ENCODE assay signal across 8 mouse cellular contexts in the genomic region with DNA sequence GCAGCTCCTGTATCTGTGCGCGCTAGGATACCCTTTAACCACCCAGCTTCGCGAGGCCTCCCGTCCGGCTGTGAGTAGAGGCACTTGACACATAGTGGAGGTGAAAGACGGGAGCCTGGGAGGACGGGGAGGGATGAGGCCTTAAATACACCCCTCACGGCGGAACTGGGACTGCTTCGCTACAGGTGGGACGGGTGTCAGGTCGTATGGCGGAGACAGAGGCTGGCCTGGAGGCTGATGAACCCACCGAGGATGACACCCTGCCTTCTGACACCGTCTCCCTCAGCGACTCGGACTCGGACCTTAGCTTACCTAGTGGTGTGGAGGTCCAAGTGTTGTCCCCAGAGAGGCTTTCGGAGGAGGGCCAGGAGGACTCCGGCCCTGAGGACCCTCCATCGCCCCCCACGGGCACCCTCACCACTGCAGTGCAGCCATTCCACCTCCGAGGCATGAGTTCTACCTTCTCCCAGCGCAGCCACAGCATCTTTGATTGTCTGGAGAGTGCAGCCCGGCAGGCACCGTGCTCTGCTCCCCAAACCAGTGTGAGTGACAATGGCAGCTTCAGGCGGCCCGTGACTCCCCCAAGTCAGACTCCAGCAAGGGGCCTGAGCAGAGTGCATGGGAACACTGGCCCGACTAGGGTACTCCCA. TPM values are rescaled to one million over a fixed set of nuclear protein-coding genes. Genes with fewer than 3 reads are reported as not detected.
DNase-seq lines count a peak whose midpoint lies in the region; ATAC-seq and TF ChIP-seq lines count a peak whose summit lies in the region.

No protein-coding gene starts in this region.

- H3K9me3 ChIP-seq in E14TG2a.4 (ENCODE audit: low read length): no peaks in the 10 kb centered on the region
- H3K9me3 ChIP-seq in embryonic facial prominence, embryonic 13.5 days: no peaks in the 10 kb centered on the region
- H3K9me3 ChIP-seq in hindbrain, embryonic 16.5 days (ENCODE audit: control insufficient read depth, low read length): no peaks in the 10 kb centered on the region

- H3K27ac ChIP-seq in gastrocnemius, adult 2 months: peak overlapping the region; percentile 92
- H3K27ac ChIP-seq in embryonic facial prominence, embryonic 13.5 days: peak overlapping the region; percentile 97
- peak overlapping the region; percentile 89 for H3K27ac ChIP-seq in hindbrain, embryonic 16.5 days (ENCODE audit: low read depth, low read length)
- peak overlapping the region; percentile 72 for H3K27ac ChIP-seq in macrophage

- no peak for TF ChIP-seq CTCF in gastrocnemius, adult 2 months (IDR thresholded peaks at IDR 0.05)
- TF ChIP-seq CTCF in E14TG2a.4 (conservative IDR thresholded peaks at IDR 0.05; ENCODE audit: low read length): no peak

- H3K4me3 ChIP-seq in gastrocnemius, adult 2 months: peak overlapping the region; percentile 83
- peak overlapping the region; percentile 96 for H3K4me3 ChIP-seq in E14TG2a.4 (replicated peaks; ENCODE audit: low read length)
- H3K4me3 ChIP-seq in embryonic facial prominence, embryonic 13.5 days: peak overlapping the region; percentile 87
- peak overlapping the region; percentile 84 for H3K4me3 ChIP-seq in hindbrain, embryonic 16.5 days (ENCODE audit: low read length)
- H3K4me3 ChIP-seq in macrophage (ENCODE audit: inconsistent target): peak overlapping the region; percentile 78

- H3K9ac ChIP-seq in embryonic facial prominence, embryonic 13.5 days: peak overlapping the region; percentile 95
- H3K9ac ChIP-seq in hindbrain, embryonic 16.5 days (ENCODE audit: low read depth, low read length): peak overlapping the region; percentile 92

- H3K4me2 ChIP-seq in embryonic facial prominence, embryonic 13.5 days: peak overlapping the region; percentile 99
- peak overlapping the region; percentile 99 for H3K4me2 ChIP-seq in hindbrain, embryonic 16.5 days (ENCODE audit: low read length)

- peaks cover 58% of the 10 kb centered on the region for H3K36me3 ChIP-seq in E14TG2a.4 (ENCODE audit: insufficient read depth, low read length)
- H3K36me3 ChIP-seq in embryonic facial prominence, embryonic 13.5 days: peaks cover 37% of the 10 kb centered on the region
- peaks cover 26% of the 10 kb centered on the region for H3K36me3 ChIP-seq in hindbrain, embryonic 16.5 days (ENCODE audit: control insufficient read depth, insufficient read depth, low read length)
- H3K36me3 ChIP-seq in macrophage (ENCODE audit: inconsistent target): peaks cover 8% of the 10 kb centered on the region; the same call in 1 of the 2 replicates

- no peak for ATAC-seq in embryonic facial prominence, embryonic 13.5 days (ENCODE audit: insufficient number of reproducible peaks, insufficient read depth, low FRiP score, low TSS enrichment, low read depth)
- ATAC-seq in hindbrain, embryonic 16.5 days: no peak

- H3K27me3 ChIP-seq in E14TG2a.4 (ENCODE audit: insufficient read depth, low read length): 0 out of 2 replicates have a peak, but pooled peaks cover 4% of the 10 kb centered on the region
- no peaks in the 10 kb centered on the region for H3K27me3 ChIP-seq in embryonic facial prominence, embryonic 13.5 days
- H3K27me3 ChIP-seq in hindbrain, embryonic 16.5 days (replicated peaks; ENCODE audit: control insufficient read depth, insufficient read depth, low read length): no peaks in the 10 kb centered on the region

- no peak for DNase-seq in gastrocnemius, adult 2 months
- DNase-seq in gastrocnemius, adult 18-20 months (ENCODE audit: low spot score): no peak
- DNase-seq in thymus, postnatal 4 days: peak; percentile 54
- DNase-seq in left cerebral cortex, adult 18-20 months (ENCODE audit: low spot score in 2 of 2): no peak

- peaks cover 14% of the 10 kb centered on the region for H3K79me2 ChIP-seq in macrophage (ENCODE audit: inconsistent target)

- peaks cover 58% of the 10 kb centered on the region for H3K4me1 ChIP-seq in E14TG2a.4 (replicated peaks; ENCODE audit: low read depth, low read length)
- H3K4me1 ChIP-seq in embryonic facial prominence, embryonic 13.5 days: peaks cover 27% of the 10 kb centered on the region
- H3K4me1 ChIP-seq in hindbrain, embryonic 16.5 days (ENCODE audit: control insufficient read depth, insufficient read depth, low read depth, low read length): peaks cover 23% of the 10 kb centered on the region

- WGBS in embryonic facial prominence, embryonic 13.5 days: 8% methylated on average over 30 of the region's 30 CpGs
- 15% methylated on average over 30 of the region's 30 CpGs for WGBS in hindbrain, embryonic 16.5 days
- 16% methylated on average over 29 of the region's 30 CpGs for WGBS in macrophage (ENCODE audit: missing documents)

- intact Hi-C loops in gastrocnemius, adult 2 months (cut with DNase I): loop anchor here (2.0 kb wide), 1 partner anchor 17 kb away; the partner anchor contains the start of gene Cd81

RNA-seq across cellular contexts. Expression of gene Tssc4, which starts 0.8 kb away (rescaled TPM):
- 1 to 10 TPM; 6.6 to 8.2 TPM for total RNA-seq in gastrocnemius, adult 2 months (2021)
- total RNA-seq in gastrocnemius, adult 18-20 months (2021): 1 to 10 TPM; 6.7 to 8.0 TPM
- 98.8 and 105 TPM in 2 replicates for polyA plus RNA-seq in embryonic facial prominence, embryonic 13.5 days (2015; fragmentation: Nextera tagmentation; extraction: Ambion mirVana)
- 97.4 and 98.7 TPM in 2 replicates for polyA plus RNA-seq in hindbrain, embryonic 16.5 days (2015; fragmentation: Nextera tagmentation; extraction: Ambion mirVana)
- 10 to 100 TPM in 16 of 26 experiments, 1 to 10 TPM in 10; 3.8 to 29.1 (median 11.1) TPM for total RNA-seq in macrophage (2018; cell fraction: chromatin; rRNA removed)
- total RNA-seq in macrophage (2018; cell fraction: cytosol; rRNA removed): 10 to 100 TPM in 22 of 26 experiments, 1 to 10 TPM in 4; 6.4 to 19.3 (median 16.0) TPM
- 10 to 100 TPM in 23 of 26 experiments, 1 to 10 TPM in 3; 5.4 to 31.7 (median 18.3) TPM for total RNA-seq in macrophage (2018; cell fraction: nucleus; rRNA removed)
- polyA plus RNA-seq in macrophage (2018): 11.1 to 20.1 TPM (median 14.3 TPM) in 3 replicates
- 10 to 100 TPM; 37.8 to 39.6 TPM for total RNA-seq in left cerebral cortex, adult 18-20 months (2021)

RNA-seq across cellular contexts. Expression of gene Cd81, which starts 17.3 kb away (rescaled TPM):
- total RNA-seq in gastrocnemius, adult 2 months (2021): 100 to 1,000 TPM; 100 to 129 TPM
- total RNA-seq in gastrocnemius, adult 18-20 months (2021): 100 to 1,000 TPM in 1 of 2 experiments, 10 to 100 TPM in 1; 97.2 to 115 TPM
- polyA plus RNA-seq in embryonic facial prominence, embryonic 13.5 days (2015; fragmentation: Nextera tagmentation; extraction: Ambion mirVana): 407 and 457 TPM in 2 replicates
- polyA plus RNA-seq in hindbrain, embryonic 16.5 days (2015; fragmentation: Nextera tagmentation; extraction: Ambion mirVana): 532 and 585 TPM in 2 replicates
- 100 to 1,000 TPM in 1 of 26 experiments, 10 to 100 TPM in 25; 16.9 to 122 (median 35.5) TPM for total RNA-seq in macrophage (2018; cell fraction: chromatin; rRNA removed)
- 100 to 1,000 TPM; 101 to 168 (median 133) TPM for total RNA-seq in macrophage (2018; cell fraction: cytosol; rRNA removed)
- 100 to 1,000 TPM in 16 of 26 experiments, 10 to 100 TPM in 10; 64.2 to 209 (median 121) TPM for total RNA-seq in macrophage (2018; cell fraction: nucleus; rRNA removed)
- 105 to 150 TPM (median 143 TPM) in 3 replicates for polyA plus RNA-seq in macrophage (2018)
- 100 to 1,000 TPM; 388 to 392 TPM for total RNA-seq in left cerebral cortex, adult 18-20 months (2021)

RNA-seq across cellular contexts. Expression of gene Trpm5, which starts 24.6 kb away (rescaled TPM):
- total RNA-seq in gastrocnemius, adult 2 months (2021): not detected
- total RNA-seq in gastrocnemius, adult 18-20 months (2021): not detected
- polyA plus RNA-seq in embryonic facial prominence, embryonic 13.5 days (2015; fragmentation: Nextera tagmentation; extraction: Ambion mirVana): 7.7 and 9.8 TPM in 2 replicates
- 2.1 and 3.2 TPM in 2 replicates for polyA plus RNA-seq in hindbrain, embryonic 16.5 days (2015; fragmentation: Nextera tagmentation; extraction: Ambion mirVana)
- under 1 TPM in 1 of 26 experiments, not detected in 25; 0.35 TPM for total RNA-seq in macrophage (2018; cell fraction: chromatin; rRNA removed)
- not detected for total RNA-seq in macrophage (2018; cell fraction: cytosol; rRNA removed)
- total RNA-seq in macrophage (2018; cell fraction: nucleus; rRNA removed): not detected
- polyA plus RNA-seq in macrophage (2018): not detected in 3 replicates
- not detected for total RNA-seq in left cerebral cortex, adult 18-20 months (2021)

RNA-seq across cellular contexts. Expression of gene Kcnq1, which starts 36.3 kb away (rescaled TPM):
- under 1 TPM; 0.33 to 0.67 TPM for total RNA-seq in gastrocnemius, adult 2 months (2021)
- total RNA-seq in gastrocnemius, adult 18-20 months (2021): under 1 TPM; 0.50 to 0.57 TPM
- 0.69 and 0.84 TPM in 2 replicates for polyA plus RNA-seq in embryonic facial prominence, embryonic 13.5 days (2015; fragmentation: Nextera tagmentation; extraction: Ambion mirVana)
- polyA plus RNA-seq in hindbrain, embryonic 16.5 days (2015; fragmentation: Nextera tagmentation; extraction: Ambion mirVana): 1.3 and 2.2 TPM in 2 replicates
- 1 to 10 TPM in 4 of 26 experiments, under 1 TPM in 7, not detected in 15; 0.31 to 4.2 (median 0.82) TPM for total RNA-seq in macrophage (2018; cell fraction: chromatin; rRNA removed)
- under 1 TPM in 24 of 26 experiments, not detected in 2; 0.03 to 0.24 (median 0.09) TPM for total RNA-seq in macrophage (2018; cell fraction: cytosol; rRNA removed)
- 1 to 10 TPM in 1 of 26 experiments, under 1 TPM in 4, not detected in 21; 0.15 to 1.2 (median 0.67) TPM for total RNA-seq in macrophage (2018; cell fraction: nucleus; rRNA removed)
- polyA plus RNA-seq in macrophage (2018): 0.07 to 0.32 TPM in 2 of 3 replicates, not detected in the other
- under 1 TPM; 0.30 to 0.54 TPM for total RNA-seq in left cerebral cortex, adult 18-20 months (2021)

Comparison
In these comparisons a context has a peak if more than half of its experiments do, and no peak if none do; other contexts are left out.
1. RNA of gene Tssc4, which starts 0.8 kb away (total RNA-seq): 37.8 to 39.6 TPM in left cerebral cortex, adult 18-20 months; 6.6 to 8.2 TPM in gastrocnemius, adult 2 months and 6.7 to 8.0 TPM in gastrocnemius, adult 18-20 months; every median in the first group is over 4 times any median in the second.
2. Peak in every context shown above with its lines, with median percentiles within 50 percentile points of each other: H3K27ac ChIP-seq and H3K4me3 ChIP-seq.